Mouse (Mus musculus) limb, embryonic 12.5 days (tissue): ENCODE measurements at regions not wholly inside any gene's neighbourhood (a gene's known extent, or its start where the extent isn't known, plus 50 kb on each side); places are given as distances from the start of the nearest gene placed in this dataset.

Experiments
- ATAC-seq: fragments of 200-750 bp; cut with Nextera tagmentation; 2 replicates; pipeline ENCODE4 v1.8.0; 2017; ENCODE audit warnings: low read depth, moderate TSS enrichment; ENCODE audit not compliant: insufficient number of reproducible peaks, insufficient read depth, low FRiP score, low TSS enrichment
- H3K27ac ChIP-seq: fragments of 300-500 bp; sonication (generic); 2 replicates; pipeline ENCODE4 v1.5.1; 2016; ENCODE audit warnings: mild to moderate bottlenecking, moderate library complexity
- H3K27me3 ChIP-seq: fragments of 300-500 bp; sonication (generic); 2 replicates; pipeline ENCODE4 v1.6.1; 2016; ENCODE audit warnings: mild to moderate bottlenecking, moderate library complexity
- H3K36me3 ChIP-seq: fragments of 300-500 bp; sonication (generic); 2 replicates; pipeline ENCODE4 v1.6.1; 2016; ENCODE audit warnings: mild to moderate bottlenecking, moderate library complexity
- H3K4me1 ChIP-seq: fragments of 300-500 bp; sonication (generic); replicated peaks from 2 replicates; pipeline ENCODE4 v1.6.1; 2016
- H3K4me2 ChIP-seq: fragments of 300-500 bp; sonication (generic); 2 replicates; pipeline ENCODE4 v1.6.1; 2016; ENCODE audit warnings: mild to moderate bottlenecking, moderate library complexity
- H3K4me3 ChIP-seq: fragments of 300-500 bp; sonication (generic); replicated peaks from 2 replicates; pipeline ENCODE4 v1.5.1; 2016; ENCODE audit warnings: mild to moderate bottlenecking
- H3K9ac ChIP-seq: fragments of 300-500 bp; sonication (generic); replicated peaks from 2 replicates; pipeline ENCODE4 v1.6.1; 2016; ENCODE audit warnings: mild to moderate bottlenecking, moderate library complexity
- H3K9me3 ChIP-seq: fragments of 300-500 bp; sonication (generic); 2 replicates; pipeline ENCODE4 v1.6.1; 2016; ENCODE audit warnings: mild to moderate bottlenecking, moderate library complexity
- WGBS: fragments of 180-500 bp; shearing (Covaris S2); methylation state at CpG from one replicate; pipeline ENCODE4 v1.1.7; 2016; 5-methylcytosine and 5-hydroxymethylcytosine counted together

GRCm38 (mm10) chr15:51320366-51320894, 2564.3 kb upstream of the Gm7489 start:
- 77% methylated on average over 10 of the region's 10 CpGs for WGBS
- no peak overlapping the region for H3K4me3 ChIP-seq
- H3K4me2 ChIP-seq: no peak overlapping the region
- no peak overlapping the region for H3K9ac ChIP-seq
- H3K36me3 ChIP-seq: no peaks in the 10 kb centered on the region
- peaks cover 11% of the 10 kb centered on the region; the same call in 1 of the 2 replicates for H3K4me1 ChIP-seq
- H3K27me3 ChIP-seq: 0 out of 2 replicates have a peak, but pooled peaks cover 4% of the 10 kb centered on the region
- no peak for ATAC-seq
- no peak overlapping the region for H3K27ac ChIP-seq
- H3K9me3 ChIP-seq: no peaks in the 10 kb centered on the region

GRCm38 (mm10) chr15:51323284-51323683, 2561.4 kb upstream of the Gm7489 start:
- H3K36me3 ChIP-seq: no peaks in the 10 kb centered on the region
- H3K27me3 ChIP-seq: 0 out of 2 replicates have a peak, but pooled peaks cover 4% of the 10 kb centered on the region
- H3K4me3 ChIP-seq: no peak overlapping the region
- H3K27ac ChIP-seq: no peak overlapping the region
- H3K4me2 ChIP-seq: no peak overlapping the region
- no peak for ATAC-seq
- H3K9me3 ChIP-seq: no peaks in the 10 kb centered on the region
- peaks cover 18% of the 10 kb centered on the region for H3K4me1 ChIP-seq
- no peak overlapping the region for H3K9ac ChIP-seq
- 18% methylated on average over 5 of the region's 5 CpGs for whole genome bisulfite sequencing

DNA sequence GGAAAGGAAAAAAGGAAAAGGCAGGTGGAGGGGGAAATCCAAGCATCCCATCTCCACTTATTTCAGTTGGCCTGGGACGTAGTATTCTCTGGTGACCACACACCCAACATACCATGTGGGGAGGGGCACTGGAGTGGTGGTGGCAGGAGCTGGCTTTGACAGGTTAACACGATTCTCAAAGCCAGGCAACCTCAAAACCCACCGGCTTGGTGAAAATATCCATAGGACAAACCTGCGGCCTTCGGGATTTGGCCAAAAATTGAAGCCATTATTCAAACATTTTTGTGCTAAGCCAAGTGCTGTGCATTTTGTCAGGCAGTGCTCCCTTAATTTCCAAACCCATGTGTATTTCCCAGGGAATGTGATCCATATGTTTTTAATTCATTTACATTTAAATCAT, 2560.5 kb upstream of the Gm7489 start:
- Histone ChIP-seq H3K27me3 (0 out of 2 replicates have a peak, but pooled peaks cover 4% of the 10 kb centered on the region), H3K4me3 (no peak overlapping the region), H3K9me3 (no peaks in the 10 kb centered on the region), H3K9ac (no peak overlapping the region), H3K36me3 (no peaks in the 10 kb centered on the region), H3K27ac (no peak overlapping the region), H3K4me2 (no peak overlapping the region), H3K4me1 (peaks cover 18% of the 10 kb centered on the region)
- ATAC-seq: no peak
- WGBS: 20% methylated on average over 5 of the region's 5 CpGs

DNA sequence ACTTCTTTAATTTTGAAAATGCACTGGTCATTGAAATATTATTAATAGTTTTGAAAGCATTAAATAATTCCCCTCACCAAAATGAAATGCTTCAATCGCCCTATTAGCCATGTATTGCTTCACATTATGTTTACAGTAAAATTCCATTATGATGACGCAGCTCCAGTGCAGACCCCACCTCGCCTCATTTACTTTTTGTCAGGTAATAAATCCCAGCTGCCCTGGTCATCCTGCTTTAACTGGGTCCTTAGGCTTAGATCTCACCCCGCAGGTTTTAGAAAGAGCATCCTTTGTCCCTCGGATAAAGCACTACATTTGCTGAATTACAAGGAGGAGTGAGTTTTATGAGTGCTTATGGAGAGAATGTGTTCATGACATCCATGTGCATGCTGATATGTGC, 2557.0 kb upstream of the Gm7489 start:
- Histone ChIP-seq H3K27me3 (no peaks in the 10 kb centered on the region), H3K27ac (0 out of 2 replicates have a peak overlapping the region, but pooled peaks have one; percentile 1), H3K36me3 (no peaks in the 10 kb centered on the region), H3K4me1 (peaks cover 24% of the 10 kb centered on the region), H3K4me3 (no peak overlapping the region), H3K4me2 (no peak overlapping the region), H3K9ac (no peak overlapping the region), H3K9me3 (no peaks in the 10 kb centered on the region)
- WGBS: 27% methylated on average over 5 of the region's 5 CpGs
- ATAC-seq: no peak

DNA sequence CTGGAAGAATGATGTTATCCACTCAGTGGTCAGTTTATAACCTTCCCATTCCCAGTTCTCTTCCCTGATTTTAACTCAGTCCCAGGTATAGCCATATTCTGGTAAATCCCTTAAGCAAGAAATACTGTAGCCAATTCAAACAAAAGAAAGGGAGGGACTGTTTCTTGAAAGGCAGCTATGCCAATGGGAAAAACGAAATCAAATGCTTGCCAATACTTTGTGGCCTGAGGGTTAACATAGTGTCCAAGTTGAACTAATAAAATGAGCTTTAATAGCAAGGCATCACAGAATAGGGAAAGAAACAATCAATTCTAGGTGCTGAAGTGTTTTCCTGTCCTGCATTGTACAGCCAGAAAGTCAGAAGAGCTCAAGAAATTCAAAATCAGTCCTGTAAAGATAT, 2548.3 kb upstream of the Gm7489 start:
- Histone ChIP-seq H3K4me2 (no peak overlapping the region), H3K27me3 (no peaks in the 10 kb centered on the region), H3K36me3 (no peaks in the 10 kb centered on the region), H3K27ac (no peak overlapping the region), H3K4me1 (peaks cover 2% of the 10 kb centered on the region; the same call in 1 of the 2 replicates), H3K9me3 (no peaks in the 10 kb centered on the region), H3K4me3 (no peak overlapping the region), H3K9ac (no peak overlapping the region)
- 62% methylated on average over 1 of the region's 1 CpGs for WGBS
- no peak for ATAC-seq

GRCm38 (mm10) chr15:51346301-51346700, 2538.4 kb upstream of the Gm7489 start:
- H3K27me3 ChIP-seq: no peaks in the 10 kb centered on the region
- H3K9me3 ChIP-seq: no peaks in the 10 kb centered on the region
- 85% methylated on average over 4 of the region's 4 CpGs for WGBS
- H3K9ac ChIP-seq: no peak overlapping the region
- no peaks in the 10 kb centered on the region for H3K4me1 ChIP-seq
- no peak overlapping the region for H3K4me3 ChIP-seq
- H3K36me3 ChIP-seq: no peaks in the 10 kb centered on the region
- no peak for ATAC-seq
- H3K27ac ChIP-seq: no peak overlapping the region
- H3K4me2 ChIP-seq: no peak overlapping the region

DNA sequence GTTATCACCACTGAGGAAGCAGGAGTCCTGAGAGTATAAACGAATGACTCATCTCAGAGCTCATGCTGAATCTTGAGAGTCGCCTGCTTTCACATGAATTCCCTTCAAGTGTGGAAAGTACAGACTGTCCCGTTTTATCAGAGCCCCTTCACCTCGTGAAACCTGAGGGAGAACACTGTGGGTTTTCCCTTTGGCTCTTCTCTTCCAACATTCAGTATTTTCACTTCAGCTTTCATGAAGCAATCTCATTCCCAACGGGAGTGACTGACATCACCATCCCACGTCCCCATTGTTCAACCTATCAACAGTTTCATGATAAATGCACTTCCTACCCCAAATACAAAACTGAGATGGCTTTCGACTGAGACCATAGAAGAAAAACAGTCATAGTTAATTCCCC, 2521.3 kb upstream of the Gm7489 start:
- Histone ChIP-seq H3K36me3 (no peaks in the 10 kb centered on the region), H3K4me2 (no peak overlapping the region), H3K9ac (no peak overlapping the region), H3K9me3 (no peaks in the 10 kb centered on the region), H3K27ac (no peak overlapping the region), H3K4me1 (no peaks in the 10 kb centered on the region), H3K4me3 (no peak overlapping the region), H3K27me3 (no peaks in the 10 kb centered on the region)
- ATAC-seq: no peak
- 78% methylated on average over 7 of the region's 7 CpGs for WGBS

- no peak overlapping the region for H3K9ac ChIP-seq
Observed at GRCm38 (mm10) chr15:51371162-51371561, 2513.5 kb upstream of the Gm7489 start.

GRCm38 (mm10) chr15:51390383-51390782, 2494.3 kb upstream of the Gm7489 start:
- Histone ChIP-seq H3K9me3 (no peaks in the 10 kb centered on the region), H3K4me3 (no peak overlapping the region), H3K27ac (no peak overlapping the region), H3K9ac (no peak overlapping the region), H3K4me1 (no peaks in the 10 kb centered on the region; the same call in 1 of the 2 replicates), H3K4me2 (no peak overlapping the region), H3K27me3 (no peaks in the 10 kb centered on the region), H3K36me3 (no peaks in the 10 kb centered on the region)
- ATAC-seq: no peak
- 88% methylated on average over 2 of the region's 2 CpGs for WGBS

More at GRCm38 (mm10) chr15:51371162-51371561, 2513.5 kb upstream of the Gm7489 start:
- no peaks in the 10 kb centered on the region for H3K36me3 ChIP-seq
- H3K4me3 ChIP-seq: no peak overlapping the region
- no peak overlapping the region for H3K4me2 ChIP-seq
- ATAC-seq: no peak
- H3K27ac ChIP-seq: no peak overlapping the region
- H3K4me1 ChIP-seq: no peaks in the 10 kb centered on the region
- H3K27me3 ChIP-seq: no peaks in the 10 kb centered on the region
- no peaks in the 10 kb centered on the region for H3K9me3 ChIP-seq

GRCm38 (mm10) chr15:51391352-51391751, 2493.4 kb upstream of the Gm7489 start:
- no peaks in the 10 kb centered on the region for H3K9me3 ChIP-seq
- WGBS: 87% methylated on average over 2 of the region's 2 CpGs
- H3K4me1 ChIP-seq: no peaks in the 10 kb centered on the region; the same call in 1 of the 2 replicates
- no peak overlapping the region for H3K9ac ChIP-seq
- H3K4me2 ChIP-seq: no peak overlapping the region
- ATAC-seq: no peak
- H3K27ac ChIP-seq: no peak overlapping the region
- H3K4me3 ChIP-seq: no peak overlapping the region
- H3K36me3 ChIP-seq: no peaks in the 10 kb centered on the region
- H3K27me3 ChIP-seq: no peaks in the 10 kb centered on the region

GRCm38 (mm10) chr15:51392449-51393405, 2492.0 kb upstream of the Gm7489 start:
- no peak overlapping the region; the same call in 1 of the 2 replicates for H3K27ac ChIP-seq
- H3K27me3 ChIP-seq: no peaks in the 10 kb centered on the region
- 64% methylated on average over 7 of the region's 7 CpGs for WGBS
- H3K4me2 ChIP-seq: no peak overlapping the region
- ATAC-seq: peak; percentile 31; the same call in 1 of the 2 replicates
- no peak overlapping the region for H3K9ac ChIP-seq
- H3K4me1 ChIP-seq: no peaks in the 10 kb centered on the region; the same call in 1 of the 2 replicates
- no peaks in the 10 kb centered on the region for H3K36me3 ChIP-seq
- H3K4me3 ChIP-seq: no peak overlapping the region
- H3K9me3 ChIP-seq: no peaks in the 10 kb centered on the region
